Mouse (Mus musculus): ENCODE results near the gene Pcsk7. TPM values are rescaled to one million over a fixed set of nuclear protein-coding genes. Genes with fewer than 3 reads are reported as not detected.
A peak's percentile ranks its signal among the peaks of the same experiment; 100 is the strongest.

Pcsk7 gene
- not detected in 2 replicates for polyA plus RNA-seq (2012; ENCODE audit: insufficient read depth, insufficient read length, low replicate concordance, missing spikeins)

DNA sequence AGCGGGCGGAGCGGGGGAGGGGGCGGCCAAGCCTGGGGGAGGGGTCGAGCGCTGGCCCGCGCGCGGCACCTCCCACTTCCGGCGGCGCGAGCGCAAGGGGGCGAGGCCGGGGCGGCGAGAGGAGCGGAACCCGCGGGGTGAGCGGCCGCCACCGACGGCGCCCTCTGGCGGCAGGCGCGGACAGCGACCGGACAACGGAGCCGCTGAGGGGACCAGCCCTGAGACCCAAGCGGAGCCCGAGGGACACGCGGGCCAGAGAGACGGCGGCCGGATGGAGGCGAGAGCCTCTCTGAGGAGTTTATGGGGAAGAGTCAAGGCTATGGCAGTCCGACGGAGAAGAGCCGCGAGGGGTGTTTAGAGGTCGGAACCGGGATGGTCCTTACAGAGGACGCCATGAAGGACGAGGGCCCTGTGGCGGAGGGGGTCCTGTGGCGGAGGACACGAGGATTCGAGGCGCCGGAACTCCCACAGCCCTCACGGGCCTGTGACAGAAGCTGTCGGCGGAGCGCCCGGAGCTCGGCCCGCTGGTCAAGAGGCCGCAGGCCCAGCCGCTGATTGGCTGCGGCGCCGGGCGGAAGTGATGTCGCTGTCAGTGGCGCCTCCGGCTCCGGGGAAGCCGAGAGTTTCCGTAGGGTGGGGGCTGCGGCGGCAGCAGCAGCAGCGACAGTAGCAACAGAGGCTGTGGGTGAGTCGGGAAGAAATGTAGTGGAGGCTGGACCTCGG is at the start of gene Pcsk7, which contains the start of gene Rnf214:
Gene Pcsk7 (plus strand): TSS at position 143 of the 723 bp plus-strand sequence.
Gene Rnf214 (minus strand): TSS at position 557 of the 723 bp plus-strand sequence.
- peak within 1 kb of the TSS; percentile 97 for H3K27ac ChIP-seq (ENCODE audit: insufficient read depth, low read depth, low read length)
- WGBS = under 1% methylated on average over 79 of the region's 80 CpGs
- peaks cover 9% of the 10 kb centered on the region for H3K4me1 ChIP-seq (ENCODE audit: control insufficient read depth, insufficient read depth, low read length)
- H3K4me3 ChIP-seq (ENCODE audit: insufficient read depth, low read depth, low read length) = peak within 1 kb of the TSS; percentile 90
- TF ChIP-seq CTCF (IDR thresholded peaks at IDR 0.05; ENCODE audit: insufficient read depth, low read depth, low read length) (peak; percentile 96), POLR2A (IDR thresholded peaks at IDR 0.05; ENCODE audit: insufficient read depth, low read depth, low read length) (peak; percentile 82)

DNA sequence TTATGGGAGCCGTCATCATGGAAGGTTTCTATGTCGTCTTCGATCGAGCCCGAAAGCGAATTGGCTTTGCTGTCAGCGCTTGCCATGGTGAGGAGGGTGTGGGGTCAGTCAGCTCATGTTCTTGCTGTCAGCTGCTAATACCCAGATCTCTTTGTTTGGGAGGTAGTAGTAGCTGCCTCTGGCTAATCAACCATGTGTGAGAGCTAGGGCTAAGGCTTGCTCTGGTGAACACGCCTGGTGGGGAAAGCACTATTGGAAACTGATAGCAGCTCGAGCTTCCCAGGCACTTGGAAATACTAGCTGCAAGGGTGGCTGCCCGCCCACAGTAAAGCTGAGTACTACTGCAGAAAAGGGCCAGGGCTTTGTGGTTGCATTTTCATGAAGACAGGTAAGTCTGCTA is 46.9 kb upstream of the Pcsk7 start:
- TF ChIP-seq POLR2A (IDR thresholded peaks at IDR 0.05; ENCODE audit: insufficient read depth, low read depth, low read length) = no peak
- TF ChIP-seq CTCF (IDR thresholded peaks at IDR 0.05; ENCODE audit: insufficient read depth, low read depth, low read length) = no peak
- no peak overlapping the region for H3K4me3 ChIP-seq (ENCODE audit: insufficient read depth, low read depth, low read length)
- no peak overlapping the region for H3K27ac ChIP-seq (ENCODE audit: insufficient read depth, low read depth, low read length)
- 90% methylated on average over 10 of the region's 10 CpGs for WGBS
- H3K4me1 ChIP-seq (ENCODE audit: control insufficient read depth, insufficient read depth, low read length) = peaks cover 9% of the 10 kb centered on the region

DNA sequence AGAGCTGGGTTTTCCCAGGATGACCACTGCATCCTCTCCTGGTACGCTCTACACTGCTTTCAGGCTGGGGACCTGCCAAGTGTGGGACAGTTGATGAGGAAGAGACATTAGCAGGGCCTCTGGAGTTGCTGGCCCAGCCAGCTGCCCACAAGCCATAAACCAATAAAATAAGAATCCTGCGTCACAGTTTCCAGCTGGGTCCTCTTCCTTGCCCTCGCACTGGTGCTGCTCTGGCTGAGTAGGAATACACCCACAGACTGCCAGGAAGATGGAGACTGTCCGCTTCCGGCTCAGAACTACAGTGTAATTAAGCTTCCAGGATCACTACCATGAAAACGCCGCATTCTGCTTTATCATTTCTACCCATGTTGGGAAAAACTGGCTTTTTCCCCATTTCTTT is 44.5 kb upstream of the Pcsk7 start:
- WGBS = 39% methylated on average over 7 of the region's 7 CpGs
- Histone ChIP-seq H3K4me1 (ENCODE audit: control insufficient read depth, insufficient read depth, low read length) (peaks cover 11% of the 10 kb centered on the region), H3K4me3 (ENCODE audit: insufficient read depth, low read depth, low read length) (no peak overlapping the region), H3K27ac (ENCODE audit: insufficient read depth, low read depth, low read length) (peak overlapping the region; percentile 52; the same call in 1 of the 2 replicates)
- TF ChIP-seq CTCF (IDR thresholded peaks at IDR 0.05; ENCODE audit: insufficient read depth, low read depth, low read length) (no peak), POLR2A (IDR thresholded peaks at IDR 0.05; ENCODE audit: insufficient read depth, low read depth, low read length) (no peak)

DNA sequence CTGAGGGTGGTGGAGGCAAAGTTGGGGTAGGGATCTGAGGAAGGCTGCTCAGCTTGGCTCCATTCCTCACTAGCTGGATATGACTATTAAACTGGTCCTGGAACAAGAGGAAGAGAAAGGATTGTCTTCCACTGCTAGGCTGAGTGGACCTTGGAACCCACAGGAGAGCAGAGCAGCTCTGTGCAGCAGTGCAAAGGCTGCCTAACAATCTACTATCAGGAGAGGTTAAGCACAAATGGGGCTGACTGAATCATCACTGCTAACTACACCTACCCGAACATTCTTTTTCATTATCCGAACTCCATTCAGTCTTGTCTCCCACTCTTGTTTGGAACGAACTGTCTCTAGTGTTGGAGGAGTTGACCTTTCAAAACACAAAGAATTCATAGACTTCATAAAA is 37.1 kb upstream of the Pcsk7 start:
- Histone ChIP-seq H3K4me3 (ENCODE audit: insufficient read depth, low read depth, low read length) (no peak overlapping the region), H3K4me1 (ENCODE audit: control insufficient read depth, insufficient read depth, low read length) (peaks cover 2% of the 10 kb centered on the region; the same call in 1 of the 2 replicates), H3K27ac (ENCODE audit: insufficient read depth, low read depth, low read length) (no peak overlapping the region)
- 67% methylated on average over 3 of the region's 3 CpGs for WGBS
- no peak for TF ChIP-seq POLR2A (IDR thresholded peaks at IDR 0.05; ENCODE audit: insufficient read depth, low read depth, low read length)

DNA sequence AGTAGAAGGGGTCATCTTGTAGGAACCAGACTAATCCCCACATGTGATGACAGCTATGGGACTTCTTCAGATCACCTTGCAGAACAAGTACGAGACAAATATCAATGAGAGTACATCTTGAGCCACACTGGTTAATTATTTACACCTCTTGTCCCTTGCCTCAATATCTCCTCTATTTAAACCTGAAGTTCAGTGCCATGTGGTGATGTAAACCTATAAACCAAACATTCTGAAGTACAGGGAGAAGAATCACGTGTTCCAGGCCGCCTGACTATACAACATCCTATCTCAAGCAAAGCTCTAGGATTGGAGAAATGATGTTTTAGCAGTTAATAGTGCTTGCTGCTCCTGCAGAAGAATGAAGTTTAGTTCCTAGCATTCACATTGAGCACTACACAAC is 36.0 kb upstream of the Pcsk7 start:
- Histone ChIP-seq H3K4me3 (ENCODE audit: insufficient read depth, low read depth, low read length) (no peak overlapping the region), H3K27ac (ENCODE audit: insufficient read depth, low read depth, low read length) (no peak overlapping the region), H3K4me1 (ENCODE audit: control insufficient read depth, insufficient read depth, low read length) (peaks cover 2% of the 10 kb centered on the region; the same call in 1 of the 2 replicates)
- no peak for TF ChIP-seq POLR2A (IDR thresholded peaks at IDR 0.05; ENCODE audit: insufficient read depth, low read depth, low read length)
- no peak for TF ChIP-seq CTCF (IDR thresholded peaks at IDR 0.05; ENCODE audit: insufficient read depth, low read depth, low read length)
- 93% methylated on average over 3 of the region's 3 CpGs for WGBS

DNA sequence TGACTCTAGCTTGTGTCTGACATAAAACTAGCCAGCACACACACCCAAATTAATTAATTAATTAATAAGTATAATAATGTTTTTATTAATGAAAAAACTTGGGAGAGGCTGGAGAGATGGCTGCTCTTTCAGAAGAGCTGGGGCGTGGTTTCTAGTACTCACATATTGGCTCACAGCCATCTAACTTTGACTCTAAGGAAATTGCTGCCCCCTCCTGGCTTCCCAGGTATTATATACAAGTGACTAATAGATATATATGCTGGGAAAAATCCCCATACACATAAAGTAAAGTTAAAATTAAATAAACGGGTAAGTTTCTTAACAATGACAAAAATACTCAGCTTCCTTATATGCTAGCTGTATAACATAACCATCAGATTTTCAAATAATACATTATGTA is 28.4 kb upstream of the Pcsk7 start:
- no peak for TF ChIP-seq CTCF (IDR thresholded peaks at IDR 0.05; ENCODE audit: insufficient read depth, low read depth, low read length)
- TF ChIP-seq POLR2A (IDR thresholded peaks at IDR 0.05; ENCODE audit: insufficient read depth, low read depth, low read length) = no peak
- WGBS = 74% methylated on average over 2 of the region's 2 CpGs
- Histone ChIP-seq H3K27ac (ENCODE audit: insufficient read depth, low read depth, low read length) (no peak overlapping the region), H3K4me1 (ENCODE audit: control insufficient read depth, insufficient read depth, low read length) (no peaks in the 10 kb centered on the region), H3K4me3 (ENCODE audit: insufficient read depth, low read depth, low read length) (no peak overlapping the region)

DNA sequence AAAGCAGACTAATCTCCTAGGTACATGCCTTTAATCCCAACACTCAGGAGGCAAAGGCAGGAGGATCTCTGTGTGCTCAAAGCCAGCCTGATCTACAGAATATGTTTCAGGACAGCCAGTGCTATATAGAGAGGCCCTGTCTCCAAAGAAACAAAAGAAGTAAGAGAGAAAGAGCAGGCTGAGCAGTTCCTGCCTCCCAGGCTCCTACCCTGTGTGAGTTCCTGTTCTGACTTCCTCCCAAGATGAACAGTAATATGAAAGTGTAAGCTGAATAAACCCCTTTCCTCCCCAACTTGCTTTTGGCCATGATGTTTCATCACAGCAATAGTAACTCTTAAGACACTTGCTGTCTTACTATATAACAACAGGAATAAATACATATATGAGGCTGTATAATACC is 12.6 kb upstream of the Pcsk7 start:
- Histone ChIP-seq H3K4me3 (ENCODE audit: insufficient read depth, low read depth, low read length) (no peak overlapping the region), H3K27ac (ENCODE audit: insufficient read depth, low read depth, low read length) (no peak overlapping the region), H3K4me1 (ENCODE audit: control insufficient read depth, insufficient read depth, low read length) (no peaks in the 10 kb centered on the region)
- TF ChIP-seq POLR2A (IDR thresholded peaks at IDR 0.05; ENCODE audit: insufficient read depth, low read depth, low read length) (no peak), CTCF (IDR thresholded peaks at IDR 0.05; ENCODE audit: insufficient read depth, low read depth, low read length) (no peak)

DNA sequence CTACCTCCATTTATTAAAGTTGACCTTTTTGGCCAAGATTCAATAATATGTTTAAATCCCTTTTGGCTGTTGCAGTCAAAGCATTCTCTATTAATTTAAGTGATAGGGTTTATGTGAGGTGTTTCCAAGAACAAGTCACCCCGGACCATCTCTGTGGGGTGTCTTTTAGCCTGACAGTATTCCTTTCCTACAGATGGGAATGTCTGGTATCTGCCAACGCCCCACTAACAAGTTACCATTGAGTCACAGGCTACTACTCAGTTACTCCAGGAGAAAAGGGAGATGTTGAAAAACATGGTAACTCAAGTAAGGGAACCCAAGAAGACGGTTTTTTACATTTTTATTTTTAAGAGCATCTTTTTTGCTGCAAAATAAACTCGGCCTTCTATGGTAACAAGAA is 1.1 kb upstream of the Pcsk7 start:
- peaks cover 9% of the 10 kb centered on the region for H3K4me1 ChIP-seq (ENCODE audit: control insufficient read depth, insufficient read depth, low read length)
- H3K27ac ChIP-seq (ENCODE audit: insufficient read depth, low read depth, low read length) = no peak overlapping the region
- TF ChIP-seq POLR2A (IDR thresholded peaks at IDR 0.05; ENCODE audit: insufficient read depth, low read depth, low read length) (no peak), CTCF (IDR thresholded peaks at IDR 0.05; ENCODE audit: insufficient read depth, low read depth, low read length) (no peak)
- no peak overlapping the region for H3K4me3 ChIP-seq (ENCODE audit: insufficient read depth, low read depth, low read length)
- 34% methylated on average over 4 of the region's 4 CpGs for WGBS

DNA sequence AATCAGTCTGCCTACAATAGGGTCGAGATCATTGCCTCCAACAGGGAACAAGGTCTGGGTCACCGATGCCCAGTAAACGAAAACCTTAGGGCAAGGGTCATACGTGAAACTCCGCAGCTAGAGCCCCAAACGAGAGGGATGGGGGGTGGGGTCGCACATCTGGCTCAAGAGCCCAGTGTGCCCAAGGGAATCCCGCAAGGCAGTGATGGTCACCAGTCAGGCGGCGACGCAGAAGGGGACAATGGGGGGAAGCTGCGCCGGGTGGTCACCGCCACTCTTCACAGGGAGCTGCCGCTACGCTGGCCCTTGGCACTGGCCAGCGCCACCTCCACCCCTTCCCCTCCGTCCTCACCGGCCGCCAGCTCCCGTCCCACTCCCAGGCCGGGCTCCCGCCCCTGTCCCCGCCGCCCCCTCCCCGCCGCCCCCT is 473 bp upstream of the Pcsk7 start:
- TF ChIP-seq POLR2A (IDR thresholded peaks at IDR 0.05; ENCODE audit: insufficient read depth, low read depth, low read length) (no peak), CTCF (IDR thresholded peaks at IDR 0.05; ENCODE audit: insufficient read depth, low read depth, low read length) (no peak)
- Histone ChIP-seq H3K4me1 (ENCODE audit: control insufficient read depth, insufficient read depth, low read length) (peaks cover 9% of the 10 kb centered on the region), H3K27ac (ENCODE audit: insufficient read depth, low read depth, low read length) (peak overlapping the region; percentile 33; the same call in 1 of the 2 replicates), H3K4me3 (ENCODE audit: insufficient read depth, low read depth, low read length) (peak overlapping the region; percentile 90)
- WGBS = 0% methylated on average over 20 of the region's 27 CpGs

Data from olfactory bulb, adult 2 months (tissue).